Mouse (Mus musculus): ENCODE results near the gene Gm45021. TPM values are rescaled to one million over a fixed set of nuclear protein-coding genes. Genes with fewer than 3 reads are reported as not detected.

Gm45021 gene
- total and polyA plus RNA-seq, 3 experiments: not detected

DNA sequence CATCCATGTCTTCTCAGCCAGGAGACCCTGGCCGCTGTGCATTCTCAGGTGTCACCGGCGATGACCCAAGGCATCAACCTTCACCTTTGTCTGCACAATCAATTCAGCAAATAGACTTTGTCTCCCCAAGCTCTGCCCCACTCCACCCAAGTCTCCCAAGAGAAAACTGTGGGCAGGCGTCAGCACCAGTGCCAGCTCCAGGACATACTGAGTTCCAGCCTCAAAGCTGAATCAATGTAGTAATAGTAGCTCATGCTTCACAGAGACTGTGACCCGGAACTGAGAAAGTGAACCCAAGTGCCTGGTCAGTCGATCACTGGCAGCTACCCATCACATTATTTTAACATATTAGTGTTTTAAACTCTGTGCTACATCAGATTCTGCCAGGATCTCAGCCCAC, 41.1 kb upstream of the Gm45021 start:
- Histone ChIP-seq H3K27ac (ENCODE audit: insufficient read depth, low read depth) (no peak overlapping the region), H3K4me3 (replicated peaks in 1 of 3; ENCODE audit: low read depth in 2 of 3, low read length in 2 of 3, poor library complexity in 1 of 3) (no peak overlapping the region), H3K27me3 (replicated peaks) (peaks cover 58% of the 10 kb centered on the region), H3K36me3 (replicated peaks in 1 of 2; ENCODE audit: control insufficient read depth in 1 of 2, insufficient read depth in 1 of 2, low read length in 1 of 2) (no peaks in the 10 kb centered on the region), H3K9ac (ENCODE audit: insufficient read depth, low read depth) (no peak overlapping the region), H3K9me3 (replicated peaks; ENCODE audit: low read length) (no peaks in the 10 kb centered on the region), H3K4me1 (ENCODE audit: control insufficient read depth in 1 of 2, insufficient read depth in 2 of 2) (no peaks in the 10 kb centered on the region), H3K79me2 (replicated peaks; ENCODE audit: control insufficient read depth, extremely low read depth, insufficient read depth, poor library complexity, severe bottlenecking) (no peaks in the 10 kb centered on the region), H3K4me2 (ENCODE audit: insufficient read depth, low read depth, poor library complexity, severe bottlenecking) (no peak overlapping the region)
- no peak for DNase-seq (ENCODE audit: extremely low read depth)
- TF ChIP-seq SMC3 (IDR thresholded peaks at IDR 0.05; ENCODE audit: low read depth, low read length) (no peak), ZC3H11A (IDR thresholded peaks at IDR 0.05; ENCODE audit: low read depth, low read length) (no peak), PAX5 (IDR thresholded peaks at IDR 0.05; ENCODE audit: low read length) (no peak), TBP (conservative IDR thresholded peaks at IDR 0.05; ENCODE audit: low read depth, low read length) (no peak), JUN (IDR thresholded peaks at IDR 0.05; ENCODE audit: insufficient read depth, low read depth, low read length) (no peak), ETS1 (conservative IDR thresholded peaks at IDR 0.05; ENCODE audit: low read depth, low read length) (no peak), ZNF384 (IDR thresholded peaks at IDR 0.05; ENCODE audit: low read depth, low read length) (no peak), UBTF (IDR thresholded peaks at IDR 0.05; ENCODE audit: low read depth, low read length) (no peak), E2F4 (IDR thresholded peaks at IDR 0.05; ENCODE audit: insufficient replicate concordance, low read depth, low read length) (no peak), ZMIZ1 (IDR thresholded peaks at IDR 0.05; ENCODE audit: low read depth, low read length) (no peak), MAX (IDR thresholded peaks at IDR 0.05; ENCODE audit: low read length) (no peak), JUND (conservative IDR thresholded peaks at IDR 0.05; ENCODE audit: low read depth, low read length) (no peak), POLR2A (IDR thresholded peaks at IDR 0.05; ENCODE audit: low read depth, low read length) (no peak), USF2 (conservative IDR thresholded peaks at IDR 0.05; ENCODE audit: low read depth, low read length) (no peak), SIN3A (IDR thresholded peaks at IDR 0.05; ENCODE audit: low read length) (no peak), KAT2A (IDR thresholded peaks at IDR 0.05; ENCODE audit: insufficient replicate concordance, low read length) (no peak), HCFC1 (IDR thresholded peaks at IDR 0.05; ENCODE audit: low read depth, low read length) (no peak), NELFE (IDR thresholded peaks at IDR 0.05; ENCODE audit: low read depth, low read length) (no peak), MAZ (IDR thresholded peaks at IDR 0.05; ENCODE audit: low read depth, low read length) (no peak), CHD2 (IDR thresholded peaks at IDR 0.05; ENCODE audit: low read length) (no peak)
- dilution Hi-C loops (cut with MboI; ENCODE audit: extremely low pct_ligation_motif_present, extremely low pct_unique_long_range_greater_than_20kb, low sequenced_read_pairs): no loop called here
- in situ Hi-C loops (cut with MboI; ENCODE audit: low pct_ligation_motif_present, low pct_unique_long_range_greater_than_20kb, low sequenced_read_pairs): loop anchor here (25.0 kb wide), 1 partner anchor 361 kb away; no protein-coding TSS in a partner anchor

DNA sequence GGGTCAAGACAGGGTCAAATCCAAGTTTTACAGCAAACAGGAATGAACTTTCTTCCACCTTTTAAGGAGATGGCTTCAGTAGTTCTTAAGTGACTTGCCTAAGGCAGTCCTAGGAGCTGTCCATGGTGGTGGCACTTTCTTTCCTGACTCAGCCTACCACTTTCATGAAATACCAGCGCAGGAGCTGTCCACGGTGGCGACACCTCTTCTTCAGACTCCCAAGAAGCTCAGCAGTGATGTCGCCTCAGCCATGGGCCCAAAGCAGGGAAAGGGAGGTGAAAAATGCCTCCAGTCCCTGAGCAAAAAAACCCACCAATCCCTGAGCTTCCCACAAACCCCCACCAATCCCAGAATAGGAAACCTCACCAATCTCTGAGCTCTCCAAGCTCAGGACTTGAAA, 36.5 kb upstream of the Gm45021 start:
- in situ Hi-C loops (cut with MboI; ENCODE audit: low pct_ligation_motif_present, low pct_unique_long_range_greater_than_20kb, low sequenced_read_pairs): no loop called here
- Histone ChIP-seq H3K4me2 (ENCODE audit: insufficient read depth, low read depth, poor library complexity, severe bottlenecking) (no peak overlapping the region), H3K36me3 (replicated peaks in 1 of 2; ENCODE audit: control insufficient read depth in 1 of 2, insufficient read depth in 1 of 2, low read length in 1 of 2) (peaks cover 0 to 7% of the 10 kb centered on the region in 2 experiments), H3K27me3 (replicated peaks) (peaks cover 41% of the 10 kb centered on the region), H3K9me3 (replicated peaks; ENCODE audit: low read length) (no peaks in the 10 kb centered on the region), H3K79me2 (replicated peaks; ENCODE audit: control insufficient read depth, extremely low read depth, insufficient read depth, poor library complexity, severe bottlenecking) (no peaks in the 10 kb centered on the region), H3K27ac (ENCODE audit: insufficient read depth, low read depth) (no peak overlapping the region), H3K9ac (ENCODE audit: insufficient read depth, low read depth) (no peak overlapping the region), H3K4me1 (ENCODE audit: control insufficient read depth in 1 of 2, insufficient read depth in 2 of 2) (peaks cover 4 to 14% of the 10 kb centered on the region in 2 experiments), H3K4me3 (replicated peaks in 1 of 3; ENCODE audit: low read depth in 2 of 3, low read length in 2 of 3, poor library complexity in 1 of 3) (no peak overlapping the region)
- dilution Hi-C loops (cut with MboI; ENCODE audit: extremely low pct_ligation_motif_present, extremely low pct_unique_long_range_greater_than_20kb, low sequenced_read_pairs): no loop called here
- TF ChIP-seq SIN3A (IDR thresholded peaks at IDR 0.05; ENCODE audit: low read length) (peak; percentile 98), MYC (IDR thresholded peaks at IDR 0.05; ENCODE audit: low read depth, low read length) (no peak), RCOR1 (conservative IDR thresholded peaks at IDR 0.05; ENCODE audit: low read depth, low read length) (no peak), EP300 (IDR thresholded peaks at IDR 0.05; ENCODE audit: low read length) (no peak), ZKSCAN1 (IDR thresholded peaks at IDR 0.05; ENCODE audit: borderline replicate concordance, low read depth, low read length) (no peak), UBTF (IDR thresholded peaks at IDR 0.05; ENCODE audit: low read depth, low read length) (no peak), MXI1 (IDR thresholded peaks at IDR 0.05; ENCODE audit: low read depth, low read length) (peak; percentile 94), ZNF384 (IDR thresholded peaks at IDR 0.05; ENCODE audit: low read depth, low read length) (no peak), ELF1 (IDR thresholded peaks at IDR 0.05; ENCODE audit: low read depth, low read length) (no peak), POLR2A (IDR thresholded peaks at IDR 0.05; ENCODE audit: low read depth, low read length) (no peak), MAZ (IDR thresholded peaks at IDR 0.05; ENCODE audit: low read depth, low read length) (no peak)
- peak; percentile 73 for DNase-seq (ENCODE audit: extremely low read depth)
